Mouse (Mus musculus) heart, adult 2 months (tissue): ENCODE measurements at regions not wholly inside any gene's neighbourhood (a gene's known extent, or its start where the extent isn't known, plus 50 kb on each side); places are given as distances from the start of the nearest gene placed in this dataset.

ENCODE experiments used
- DNase-seq, 2 experiments: peaks; one replicate each; pipeline ENCODE4 v3.0.0; 2021
- H3K27ac ChIP-seq: fragments of 200-600 bp; 2 replicates; pipeline ENCODE4 v1.8.1; 2022
- H3K27me3 ChIP-seq: fragments of 200-500 bp; 2 replicates; pipeline ENCODE4 v1.6.1; 2012; ENCODE audit warnings: mild to moderate bottlenecking, low read length, inconsistent platforms, mixed read lengths; ENCODE audit not compliant: control insufficient read depth, insufficient read depth
- H3K36me3 ChIP-seq: fragments of 200-500 bp; 2 replicates; pipeline ENCODE4 v1.6.1; 2012; ENCODE audit warnings: low read length, inconsistent platforms; ENCODE audit not compliant: control insufficient read depth, insufficient read depth
- H3K4me1 ChIP-seq: fragments of 200-500 bp; 2 replicates; pipeline ENCODE4 v1.6.1; 2011; ENCODE audit warnings: low read length; ENCODE audit not compliant: control insufficient read depth, insufficient read depth
- H3K4me3 ChIP-seq: fragments of 200-600 bp; 2 replicates; pipeline ENCODE4 v1.8.1; 2022
- H3K79me2 ChIP-seq: fragments of 200-500 bp; replicated peaks from 2 replicates; pipeline ENCODE4 v1.6.1; 2012; ENCODE audit warnings: mild to moderate bottlenecking, inconsistent platforms, low read length, moderate library complexity, mixed read lengths; ENCODE audit not compliant: control insufficient read depth, insufficient read depth
- H3K9ac ChIP-seq: fragments of 200-500 bp; 2 replicates; pipeline ENCODE4 v1.6.1; 2012; ENCODE audit warnings: low read depth, mild to moderate bottlenecking, control low read depth, inconsistent platforms, low read length, mixed read lengths
- CTCF ChIP-seq: fragments of 200-600 bp; IDR thresholded peaks from 2 replicates; pipeline ENCODE4 v1.8.1; 2022; ENCODE audit warnings: antibody characterized with exemption, mild to moderate bottlenecking, moderate library complexity
- EP300 ChIP-seq: fragments of 200-500 bp; IDR thresholded peaks from 2 replicates; pipeline ENCODE4 v1.6.1; 2011; ENCODE audit warnings: low read depth, low read length, control low read depth; ENCODE audit not compliant: insufficient read depth
- POLR2A ChIP-seq: fragments of 200-500 bp; IDR thresholded peaks from 2 replicates; pipeline ENCODE4 v1.6.1; 2011; ENCODE audit warnings: mild to moderate bottlenecking, low read depth, low read length, control low read depth; ENCODE audit not compliant: insufficient read depth
- WGBS: fragments of 180-500 bp; shearing (Covaris S2); methylation state at CpG from one replicate; pipeline ENCODE4 v1.1.7; 2018; 5-methylcytosine and 5-hydroxymethylcytosine counted together
- intact Hi-C: fragments of 180-260 bp; cut with DNase I; formaldehyde crosslinking; loops from one replicate; pipeline ENCODE4 v1.15.1; 2025

GRCm38 (mm10) chrX:10397257-10397656 lies 87.7 kb upstream of the Tspan7 start:
- WGBS, result 50% methylated on average over 2 of the region's 2 CpGs

DNA sequence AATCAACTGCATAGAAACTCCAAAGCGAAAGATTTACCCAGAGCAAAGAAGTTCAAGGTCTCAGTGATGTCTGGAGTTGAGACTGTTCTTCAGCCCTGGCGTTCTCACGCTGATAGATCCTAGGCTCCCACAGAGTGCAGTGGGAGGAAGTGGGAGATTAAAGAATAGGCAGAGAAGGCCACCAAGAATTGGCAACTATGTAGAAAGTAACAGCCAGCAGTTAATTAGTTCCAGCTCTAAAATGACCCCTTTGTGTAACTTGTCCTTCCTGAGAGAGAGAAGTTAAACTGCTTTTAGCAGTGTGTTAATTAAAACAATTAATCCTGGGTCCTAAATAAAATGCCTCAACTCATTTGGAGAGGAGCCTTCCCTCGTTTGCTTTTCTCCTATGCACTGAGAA lies 73.7 kb upstream of the Tspan7 start:
- Histone ChIP-seq H3K36me3 (no peaks in the 10 kb centered on the region), H3K27ac (no peak overlapping the region), H3K4me1 (no peaks in the 10 kb centered on the region), H3K27me3 (no peaks in the 10 kb centered on the region), H3K4me3 (no peak overlapping the region), H3K79me2 (no peaks in the 10 kb centered on the region), H3K9ac (no peak overlapping the region)
- 49% methylated on average over 4 of the region's 4 CpGs for WGBS
- no peak for DNase-seq
- intact Hi-C loops, result loop anchor here (10.0 kb wide), 1 partner anchor 136 kb away; no protein-coding TSS in a partner anchor
- no peak for TF ChIP-seq CTCF
- no peak for TF ChIP-seq EP300
- no peak for TF ChIP-seq POLR2A

More at GRCm38 (mm10) chrX:10397257-10397656, 87.7 kb upstream of the Tspan7 start:
- Histone ChIP-seq H3K27ac (no peak overlapping the region), H3K27me3 (no peaks in the 10 kb centered on the region), H3K79me2 (no peaks in the 10 kb centered on the region), H3K4me1 (no peaks in the 10 kb centered on the region), H3K36me3 (no peaks in the 10 kb centered on the region), H3K4me3 (no peak overlapping the region), H3K9ac (no peak overlapping the region)
- intact Hi-C loops, result no loop called here
- no peak for TF ChIP-seq EP300
- TF ChIP-seq CTCF, result no peak
- TF ChIP-seq POLR2A, result no peak
- no peak for DNase-seq

- WGBS, result 58% methylated on average over 2 of the region's 2 CpGs
- H3K27me3 ChIP-seq, result no peaks in the 10 kb centered on the region
- no peak for DNase-seq
- no peaks in the 10 kb centered on the region for H3K36me3 ChIP-seq
- H3K79me2 ChIP-seq, result no peaks in the 10 kb centered on the region
- no peak overlapping the region for H3K9ac ChIP-seq
- no peak overlapping the region for H3K27ac ChIP-seq
- TF ChIP-seq EP300, result no peak
- no peak for TF ChIP-seq CTCF
- TF ChIP-seq POLR2A, result no peak
- intact Hi-C loops, result no loop called here
- no peaks in the 10 kb centered on the region for H3K4me1 ChIP-seq
- no peak overlapping the region for H3K4me3 ChIP-seq
Measured at GRCm38 (mm10) chrX:10422440-10422839, 62.5 kb upstream of the Tspan7 start.
